Mouse (Mus musculus) lung, embryonic 15.5 days (tissue): ENCODE measurements at regions not wholly inside any gene's neighbourhood (a gene's known extent, or its start where the extent isn't known, plus 50 kb on each side); places are given as distances from the start of the nearest gene placed in this dataset.

Source experiments
- ATAC-seq: fragments of 200-750 bp; cut with Nextera tagmentation; 2 replicates; pipeline ENCODE4 v1.8.0; 2017; ENCODE audit warnings: moderate number of reproducible peaks, borderline replicate concordance; ENCODE audit not compliant: low FRiP score, low TSS enrichment; ENCODE audit errors: extremely low read depth
- H3K27ac ChIP-seq: fragments of 300-500 bp; sonication (generic); 2 replicates; pipeline ENCODE4 v1.5.1; 2015; ENCODE audit warnings: moderate library complexity, mild to moderate bottlenecking, inconsistent platforms
- H3K27me3 ChIP-seq: fragments of 300-500 bp; sonication (generic); 2 replicates; pipeline ENCODE4 v1.6.1; 2015; ENCODE audit warnings: inconsistent platforms
- H3K36me3 ChIP-seq: fragments of 300-500 bp; sonication (generic); 2 replicates; pipeline ENCODE4 v1.6.1; 2015; ENCODE audit warnings: inconsistent platforms
- H3K4me1 ChIP-seq: fragments of 300-500 bp; sonication (generic); 2 replicates; pipeline ENCODE4 v1.6.1; 2015; ENCODE audit warnings: inconsistent platforms
- H3K4me2 ChIP-seq: fragments of 300-500 bp; sonication (generic); 2 replicates; pipeline ENCODE4 v1.6.1; 2015; ENCODE audit warnings: inconsistent platforms, mild to moderate bottlenecking, moderate library complexity
- H3K4me3 ChIP-seq: fragments of 300-500 bp; sonication (generic); 2 replicates; pipeline ENCODE4 v1.5.1; 2015; ENCODE audit warnings: mild to moderate bottlenecking, inconsistent platforms
- H3K9ac ChIP-seq: fragments of 300-500 bp; sonication (generic); 2 replicates; pipeline ENCODE4 v1.6.1; 2015; ENCODE audit warnings: inconsistent platforms
- H3K9me3 ChIP-seq: fragments of 300-500 bp; sonication (generic); 2 replicates; pipeline ENCODE4 v1.6.1; 2016; ENCODE audit warnings: inconsistent platforms
- WGBS: fragments of 180-500 bp; shearing (Covaris S2); methylation state at CpG from one replicate; pipeline ENCODE4 v1.1.7; 2015; 5-methylcytosine and 5-hydroxymethylcytosine counted together

DNA sequence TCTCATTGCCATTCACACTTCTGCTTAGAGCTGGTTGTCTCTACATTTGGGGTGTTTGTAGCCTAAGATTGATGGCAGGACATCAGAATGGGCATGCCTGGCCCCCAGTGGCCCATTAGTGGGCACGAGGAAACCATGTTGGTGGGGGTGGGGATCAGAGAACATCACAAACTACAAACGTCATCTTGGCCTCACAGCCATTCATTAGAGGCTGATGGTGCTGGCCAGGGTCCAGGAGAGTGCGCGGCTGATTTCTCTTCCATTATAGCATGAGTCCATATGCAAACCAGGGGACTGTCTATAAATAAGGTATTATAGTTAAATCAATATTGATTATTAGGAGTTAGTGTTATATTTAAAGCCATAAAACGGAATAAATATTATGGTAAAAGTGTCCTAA lies 67.9 kb downstream of the 3100002H09Rik start:
- Histone ChIP-seq H3K27ac (no peak overlapping the region), H3K9ac (no peak overlapping the region), H3K27me3 (peaks cover 3% of the 10 kb centered on the region; the same call in 1 of the 2 replicates), H3K4me3 (no peak overlapping the region), H3K4me2 (no peak overlapping the region), H3K4me1 (no peaks in the 10 kb centered on the region), H3K36me3 (no peaks in the 10 kb centered on the region), H3K9me3 (no peaks in the 10 kb centered on the region)
- 55% methylated on average over 5 of the region's 5 CpGs for WGBS
- ATAC-seq = no peak

DNA sequence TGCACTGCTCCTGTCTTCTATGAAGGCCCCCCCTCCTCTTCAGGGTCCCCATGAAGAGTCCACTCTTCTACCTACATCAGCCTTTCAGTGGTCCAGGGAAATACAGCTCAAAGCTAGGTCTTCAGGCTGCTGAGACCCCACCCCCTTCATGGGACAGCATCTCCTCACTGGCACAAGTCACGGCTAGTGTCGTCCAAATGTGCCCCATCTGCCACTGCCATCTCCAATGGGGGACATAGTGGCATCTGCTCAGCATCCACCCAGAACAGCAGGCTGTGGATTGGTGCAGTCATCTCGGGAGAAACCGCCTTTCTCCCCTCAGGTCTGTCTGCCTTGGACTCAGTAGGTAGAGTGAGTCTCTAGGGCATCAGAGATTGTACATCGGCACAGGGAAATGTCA lies 72.1 kb downstream of the 3100002H09Rik start:
- Histone ChIP-seq H3K27ac (no peak overlapping the region), H3K9ac (no peak overlapping the region), H3K9me3 (no peaks in the 10 kb centered on the region), H3K27me3 (peaks cover 3% of the 10 kb centered on the region; the same call in 1 of the 2 replicates), H3K4me3 (no peak overlapping the region), H3K4me2 (no peak overlapping the region), H3K4me1 (no peaks in the 10 kb centered on the region), H3K36me3 (no peaks in the 10 kb centered on the region)
- ATAC-seq = no peak
- WGBS = 88% methylated on average over 5 of the region's 5 CpGs

DNA sequence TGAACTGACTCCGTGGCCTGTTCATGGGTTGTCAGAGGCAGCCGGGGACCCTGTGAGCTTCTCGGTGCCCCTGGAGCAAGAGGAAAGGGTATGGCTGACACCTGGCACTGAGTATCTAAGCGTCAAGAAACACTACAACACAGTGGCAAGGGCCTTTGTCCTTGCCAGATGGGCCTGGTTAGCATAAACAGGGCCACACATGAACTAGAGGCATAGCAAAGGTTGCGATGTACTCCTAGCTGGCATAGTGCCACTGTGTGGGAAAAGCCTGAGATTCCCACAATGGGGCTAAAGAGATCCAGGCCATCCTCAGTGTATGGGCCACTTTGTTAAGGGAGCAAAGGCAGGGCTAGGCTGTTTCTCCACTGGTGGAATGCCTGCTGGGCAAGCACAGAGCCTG lies 72.9 kb downstream of the 3100002H09Rik start:
- Histone ChIP-seq H3K36me3 (no peaks in the 10 kb centered on the region), H3K9ac (no peak overlapping the region), H3K4me1 (no peaks in the 10 kb centered on the region), H3K4me3 (no peak overlapping the region), H3K27ac (no peak overlapping the region), H3K4me2 (no peak overlapping the region), H3K9me3 (no peaks in the 10 kb centered on the region), H3K27me3 (peaks cover 3% of the 10 kb centered on the region; the same call in 1 of the 2 replicates)
- WGBS = 67% methylated on average over 5 of the region's 5 CpGs
- no peak for ATAC-seq

DNA sequence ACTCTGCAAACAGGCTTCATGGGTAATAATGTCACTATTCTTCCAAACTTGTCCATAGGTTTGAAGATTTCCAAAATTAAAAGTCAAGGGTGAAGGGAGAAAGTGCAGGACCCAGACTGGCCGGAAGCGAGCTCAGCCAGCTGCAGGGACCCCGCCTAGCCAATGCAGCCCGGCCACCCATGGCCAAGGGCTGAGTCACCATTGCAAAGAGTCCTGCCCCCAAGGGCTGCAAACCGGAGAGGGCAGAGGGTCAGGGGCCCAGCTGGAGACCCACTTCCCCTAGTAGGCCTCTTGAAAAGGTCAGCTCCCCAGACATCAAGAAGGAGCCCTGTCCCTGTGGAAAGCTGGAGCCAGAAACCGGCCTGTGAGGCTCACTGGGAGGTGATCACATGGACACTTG lies 77.0 kb downstream of the 3100002H09Rik start:
- no peaks in the 10 kb centered on the region for H3K27me3 ChIP-seq
- no peak overlapping the region for H3K4me2 ChIP-seq
- no peaks in the 10 kb centered on the region for H3K4me1 ChIP-seq
- no peaks in the 10 kb centered on the region for H3K9me3 ChIP-seq
- H3K27ac ChIP-seq = no peak overlapping the region
- H3K9ac ChIP-seq = no peak overlapping the region
- no peaks in the 10 kb centered on the region for H3K36me3 ChIP-seq
- H3K4me3 ChIP-seq = no peak overlapping the region
- 58% methylated on average over 6 of the region's 6 CpGs for WGBS
- 0 out of 2 replicates have a peak, but pooled peaks have one; percentile 24 for ATAC-seq

DNA sequence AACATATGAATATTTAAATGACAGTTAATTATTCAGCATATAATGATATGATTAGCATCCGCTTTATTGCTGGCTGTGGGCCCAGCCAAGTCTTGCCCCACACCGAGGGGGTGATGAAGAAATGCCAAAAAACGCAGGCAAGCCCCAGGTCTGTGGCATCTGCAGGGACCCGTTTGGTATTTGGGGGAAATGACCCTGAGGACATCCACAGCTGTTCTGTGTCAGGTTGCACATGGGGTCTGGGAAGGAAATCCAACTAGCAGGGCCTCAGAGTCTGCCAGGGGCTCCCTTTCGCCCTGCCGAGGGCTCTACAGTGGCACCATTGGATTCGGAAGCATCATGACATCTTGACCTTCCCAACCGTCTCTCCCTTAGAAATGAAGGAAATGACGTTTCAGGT lies 80.0 kb downstream of the 3100002H09Rik start:
- peaks cover under 1% of the 10 kb centered on the region; the same call in 1 of the 2 replicates for H3K27me3 ChIP-seq
- no peak overlapping the region for H3K4me2 ChIP-seq
- peaks cover 10% of the 10 kb centered on the region; the same call in 1 of the 2 replicates for H3K4me1 ChIP-seq
- WGBS = 36% methylated on average over 9 of the region's 9 CpGs
- H3K27ac ChIP-seq = no peak overlapping the region
- ATAC-seq = no peak
- H3K9ac ChIP-seq = no peak overlapping the region
- no peaks in the 10 kb centered on the region for H3K9me3 ChIP-seq
- no peak overlapping the region for H3K4me3 ChIP-seq
- no peaks in the 10 kb centered on the region for H3K36me3 ChIP-seq

DNA sequence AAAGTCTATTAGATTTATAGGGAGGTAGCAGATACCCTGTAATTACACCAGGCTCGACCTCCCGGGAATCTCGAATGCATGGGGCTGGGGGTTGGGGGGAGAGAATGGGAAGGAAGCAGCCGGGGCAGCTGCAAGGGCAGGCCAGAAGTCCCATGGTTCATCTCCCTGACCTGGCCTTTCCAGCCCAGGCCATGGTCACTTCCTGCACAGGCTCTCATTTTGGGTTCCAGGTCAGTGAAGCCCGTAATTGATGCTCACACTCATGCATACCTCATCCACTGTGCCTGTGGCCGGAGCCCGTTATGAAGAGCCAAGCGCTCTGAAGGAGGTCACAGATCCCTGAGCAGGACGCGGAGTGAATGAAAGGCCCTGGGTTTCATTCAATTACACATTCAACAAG lies 83.8 kb downstream of the 3100002H09Rik start:
- 42% methylated on average over 10 of the region's 10 CpGs for WGBS
- H3K4me1 ChIP-seq = peaks cover 13% of the 10 kb centered on the region; the same call in 1 of the 2 replicates
- no peaks in the 10 kb centered on the region for H3K9me3 ChIP-seq
- H3K27ac ChIP-seq = no peak overlapping the region
- H3K4me3 ChIP-seq = no peak overlapping the region
- no peak for ATAC-seq
- no peak overlapping the region for H3K4me2 ChIP-seq
- H3K27me3 ChIP-seq = peaks cover 24% of the 10 kb centered on the region
- no peaks in the 10 kb centered on the region for H3K36me3 ChIP-seq
- no peak overlapping the region for H3K9ac ChIP-seq

DNA sequence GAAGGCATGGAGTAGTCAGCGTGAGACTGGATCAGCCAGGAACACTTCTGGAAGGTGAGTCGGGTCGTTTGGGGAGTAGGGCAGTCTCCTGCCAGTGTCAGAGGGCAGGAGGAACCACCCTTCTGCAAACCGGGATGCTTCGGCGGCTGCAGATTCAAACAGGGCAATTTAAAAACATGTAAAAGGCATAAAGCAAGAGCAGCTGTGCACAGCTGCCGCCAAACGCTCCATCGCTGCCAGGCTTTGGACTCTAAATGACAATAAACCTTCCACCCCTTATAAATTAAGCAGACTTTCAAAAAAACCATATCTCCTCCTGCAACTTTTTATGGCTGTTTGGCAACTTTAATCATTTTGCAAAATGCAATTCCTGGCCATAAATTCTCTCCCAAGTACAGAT lies 84.2 kb downstream of the 3100002H09Rik start:
- no peak overlapping the region for H3K27ac ChIP-seq
- no peak overlapping the region for H3K9ac ChIP-seq
- ATAC-seq = peak; percentile 40; the same call in 1 of the 2 replicates
- H3K4me3 ChIP-seq = no peak overlapping the region
- WGBS = 33% methylated on average over 9 of the region's 9 CpGs
- peaks cover 29% of the 10 kb centered on the region for H3K27me3 ChIP-seq
- H3K9me3 ChIP-seq = no peaks in the 10 kb centered on the region
- peaks cover 13% of the 10 kb centered on the region; the same call in 1 of the 2 replicates for H3K4me1 ChIP-seq
- no peaks in the 10 kb centered on the region for H3K36me3 ChIP-seq
- H3K4me2 ChIP-seq = no peak overlapping the region

DNA sequence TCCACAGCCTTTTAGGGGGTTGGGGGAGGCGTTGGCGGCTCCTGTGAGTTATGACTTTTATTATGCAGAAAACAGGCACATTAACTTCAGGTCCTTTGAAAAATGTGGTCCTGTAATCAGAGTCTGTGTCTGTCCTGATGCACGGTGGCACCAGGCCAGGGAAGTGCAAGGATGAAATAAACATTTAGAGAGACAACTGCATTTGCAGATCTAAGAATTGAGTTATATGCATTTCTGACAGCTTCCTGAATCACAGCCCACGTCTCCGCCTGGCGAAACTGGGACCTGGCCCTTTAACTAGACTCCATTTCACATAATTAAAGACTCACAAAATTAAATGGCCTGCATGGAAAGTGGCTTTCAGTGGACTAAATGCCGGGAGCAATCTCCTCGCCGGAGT lies 90.3 kb downstream of the 3100002H09Rik start:
- peaks cover 49% of the 10 kb centered on the region for H3K27me3 ChIP-seq
- no peak overlapping the region for H3K4me2 ChIP-seq
- H3K9me3 ChIP-seq = no peaks in the 10 kb centered on the region
- H3K4me1 ChIP-seq = peaks cover 14% of the 10 kb centered on the region; the same call in 1 of the 2 replicates
- no peak overlapping the region for H3K27ac ChIP-seq
- H3K4me3 ChIP-seq = no peak overlapping the region
- 0 out of 2 replicates have a peak, but pooled peaks have one; percentile 16 for ATAC-seq
- H3K36me3 ChIP-seq = no peaks in the 10 kb centered on the region
- H3K9ac ChIP-seq = no peak overlapping the region
- 45% methylated on average over 9 of the region's 9 CpGs for WGBS

DNA sequence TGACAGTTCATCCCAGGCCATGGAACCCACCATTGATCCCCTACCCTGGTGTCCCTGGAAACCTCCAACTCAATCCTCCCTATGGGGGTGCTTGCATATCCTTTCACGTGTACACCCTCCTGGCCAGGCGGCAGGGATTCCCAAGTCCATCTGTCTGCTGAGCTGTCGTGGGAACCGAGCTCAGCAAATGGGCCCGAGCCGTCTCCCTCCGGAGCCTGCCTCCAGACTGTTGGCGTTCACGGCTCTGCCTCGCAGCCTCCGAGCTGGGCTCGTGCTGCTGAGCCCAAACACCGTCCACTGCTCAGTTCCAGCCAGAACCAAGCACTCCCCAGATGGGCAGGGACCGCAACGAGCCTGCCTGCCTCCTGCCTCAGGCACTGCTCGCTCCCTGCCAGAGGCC lies 98.8 kb downstream of the 3100002H09Rik start:
- Histone ChIP-seq H3K27ac (no peak overlapping the region), H3K4me3 (no peak overlapping the region), H3K4me2 (no peak overlapping the region), H3K9me3 (no peaks in the 10 kb centered on the region), H3K27me3 (peaks cover 20% of the 10 kb centered on the region), H3K9ac (no peak overlapping the region), H3K4me1 (peaks cover 11% of the 10 kb centered on the region), H3K36me3 (no peaks in the 10 kb centered on the region)
- 70% methylated on average over 16 of the region's 16 CpGs for WGBS
- ATAC-seq = no peak

DNA sequence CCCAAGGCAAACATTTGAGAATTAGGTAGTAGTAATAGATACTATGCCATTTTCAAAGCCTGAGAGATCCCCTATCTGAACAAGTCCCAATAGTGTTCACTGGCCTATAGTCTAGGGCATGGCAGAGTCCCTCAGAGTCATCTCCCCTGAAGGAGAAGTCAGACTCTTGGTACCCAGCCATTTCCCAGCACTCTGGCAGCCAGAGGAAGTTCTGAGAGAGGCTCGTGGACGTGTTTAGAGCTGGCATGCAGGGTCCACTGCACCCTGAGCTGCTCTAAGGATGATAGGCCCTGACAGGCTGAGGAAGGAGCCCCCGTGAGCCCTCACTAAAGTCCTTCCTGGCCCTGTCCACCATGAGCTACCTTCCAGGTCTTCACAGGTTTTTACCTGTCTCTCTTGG lies 99.8 kb downstream of the 3100002H09Rik start:
- Histone ChIP-seq H3K4me2 (no peak overlapping the region), H3K9me3 (no peaks in the 10 kb centered on the region), H3K4me1 (peaks cover 11% of the 10 kb centered on the region), H3K27ac (no peak overlapping the region), H3K9ac (no peak overlapping the region), H3K36me3 (no peaks in the 10 kb centered on the region), H3K27me3 (peaks cover 15% of the 10 kb centered on the region), H3K4me3 (no peak overlapping the region)
- no peak for ATAC-seq
- WGBS = 83% methylated on average over 3 of the region's 3 CpGs

DNA sequence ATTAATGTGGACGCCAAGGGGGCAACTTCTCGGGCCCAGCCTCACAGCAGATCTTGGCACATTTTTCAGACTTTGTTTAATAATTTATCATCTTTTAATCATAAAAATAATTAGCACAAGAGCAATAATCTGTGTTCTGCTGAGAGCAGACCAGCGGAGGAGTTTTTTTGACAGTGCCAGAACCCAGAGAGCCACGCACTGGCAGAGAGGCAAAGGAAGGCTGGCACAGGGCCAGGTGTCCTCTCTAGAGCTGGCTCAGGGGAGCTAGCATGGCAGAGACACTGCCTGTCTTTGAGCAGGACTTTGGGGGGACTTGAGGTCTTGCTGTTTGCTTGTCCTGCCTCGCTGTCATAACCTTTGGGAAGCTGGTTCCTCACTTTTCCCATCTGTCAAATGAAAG lies 100.9 kb downstream of the 3100002H09Rik start:
- Histone ChIP-seq H3K4me2 (no peak overlapping the region), H3K4me1 (peaks cover 11% of the 10 kb centered on the region), H3K4me3 (no peak overlapping the region), H3K27me3 (peaks cover 12% of the 10 kb centered on the region; the same call in 1 of the 2 replicates), H3K36me3 (no peaks in the 10 kb centered on the region), H3K9ac (no peak overlapping the region), H3K9me3 (no peaks in the 10 kb centered on the region), H3K27ac (no peak overlapping the region)
- no peak for ATAC-seq
- 34% methylated on average over 5 of the region's 5 CpGs for WGBS

DNA sequence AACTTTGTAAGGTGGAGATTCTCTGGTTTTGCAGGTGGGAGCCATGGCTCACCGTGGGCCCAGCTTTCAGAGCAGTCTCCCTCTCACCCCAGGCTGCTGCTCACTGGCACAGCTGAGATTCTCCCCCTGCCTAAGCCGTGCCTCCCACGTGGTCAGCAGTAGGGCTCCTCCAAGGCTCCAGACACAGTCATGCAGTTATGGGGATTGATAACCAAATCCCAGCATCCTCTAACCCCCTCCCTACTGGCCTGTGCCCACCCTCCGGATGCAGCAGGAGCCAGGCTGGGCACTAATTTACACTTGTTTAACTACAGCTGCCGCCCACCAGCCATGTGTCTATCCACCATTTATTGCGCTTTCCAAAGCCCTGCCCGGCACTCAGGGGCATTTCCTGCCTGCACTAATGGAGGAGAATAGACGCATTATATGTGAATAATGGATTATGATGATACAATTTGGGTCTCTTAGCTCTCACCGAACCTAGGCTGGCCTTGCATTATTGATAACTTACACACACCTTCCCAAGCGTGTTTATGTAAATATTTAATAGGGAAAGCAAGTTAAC lies 104.4 kb downstream of the 3100002H09Rik start:
- Histone ChIP-seq H3K4me3 (no peak overlapping the region), H3K9me3 (no peaks in the 10 kb centered on the region), H3K4me2 (no peak overlapping the region), H3K9ac (no peak overlapping the region), H3K36me3 (no peaks in the 10 kb centered on the region), H3K4me1 (peaks cover 11% of the 10 kb centered on the region), H3K27ac (no peak overlapping the region), H3K27me3 (peaks cover 12% of the 10 kb centered on the region; the same call in 1 of the 2 replicates)
- WGBS = 27% methylated on average over 10 of the region's 10 CpGs
- ATAC-seq = 0 out of 2 replicates have a peak, but pooled peaks have one; percentile 8
